Comparison of ENCODE assay signal across 30 mouse cellular contexts in the genomic region with DNA sequence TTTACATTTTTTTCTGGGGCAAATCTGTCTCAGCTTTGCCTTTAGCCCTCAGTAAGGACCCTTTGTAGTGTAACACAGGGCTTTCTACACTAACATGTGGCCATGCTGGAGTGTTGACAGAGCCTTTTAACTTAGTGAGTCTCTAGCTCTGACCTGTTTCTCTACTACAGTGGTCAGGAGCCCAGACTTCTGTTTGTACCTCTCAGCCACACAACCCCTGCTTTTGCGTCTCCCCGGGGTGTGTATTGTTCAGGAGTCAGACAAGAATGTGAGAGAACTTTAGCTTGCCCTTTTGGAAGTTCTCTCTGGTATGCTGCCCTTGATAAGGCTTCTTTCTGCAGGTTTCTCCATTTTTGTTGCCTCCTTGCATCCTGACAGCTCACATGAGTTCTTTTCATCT.
DNase-seq lines count a peak whose midpoint lies in the region; ATAC-seq lines count a peak whose summit lies in the region.
"Had no signal": no experiment of that assay in that cellular context is flagged by ENCODE, and none has a peak within 500 bp of the region (broad histone marks: within the 10 kb centered on the region; RNA-seq: fewer than 3 reads in every experiment).

No protein-coding gene starts in this region.

- no peaks in the 10 kb centered on the region for H3K27me3 ChIP-seq in heart, embryonic 10.5 days (ENCODE audit: insufficient read depth, poor library complexity, severe bottlenecking)
- H3K27me3 ChIP-seq in heart, embryonic 15.5 days = no peaks in the 10 kb centered on the region
- no peaks in the 10 kb centered on the region for H3K27me3 ChIP-seq in lung, embryonic 15.5 days
- H3K27me3 ChIP-seq: embryonic facial prominence, embryonic 13.5 days; forebrain, embryonic 15.5 days; hindbrain, embryonic 13.5 days; Patski had no signal

- WGBS in heart, embryonic 10.5 days = 23% methylated on average over 2 of the region's 2 CpGs
- WGBS in heart, embryonic 15.5 days = 19% methylated on average over 2 of the region's 2 CpGs
- WGBS in lung, embryonic 15.5 days = 52% methylated on average over 2 of the region's 2 CpGs

- H3K9ac ChIP-seq in heart, embryonic 15.5 days = no peak overlapping the region
- no peak overlapping the region for H3K9ac ChIP-seq in lung, embryonic 15.5 days
- H3K9ac ChIP-seq: embryonic facial prominence, embryonic 13.5 days; forebrain, embryonic 15.5 days; hindbrain, embryonic 13.5 days; liver, embryonic 14.5 days had no signal

- no peak for DNase-seq in heart, embryonic 10.5 days (ENCODE audit: low spot score)
- no peak for DNase-seq in heart, adult 9 months (ENCODE audit: low spot score in 2 of 2)
- DNase-seq in heart, postnatal 36 days = no peak
- DNase-seq in lung, postnatal 25 days (ENCODE audit: low spot score) = no peak
- no peak for DNase-seq in kidney, adult 9 months
- DNase-seq: adrenal gland, postnatal 14 days; cerebellum, adult 11 months; cerebellum, adult 9-10 months; cerebellum, postnatal 36 days; gastrocnemius, adult 2 months; gastrocnemius, postnatal 36 days; heart, postnatal 10 days; kidney, postnatal 25 days; liver; lung, adult 2 months; right cerebral cortex, adult 18-20 months; spleen, adult 18-20 months; thymus, postnatal 25 days had no signal

- peaks cover 33% of the 10 kb centered on the region for H3K36me3 ChIP-seq in heart, embryonic 10.5 days
- peaks cover 14% of the 10 kb centered on the region; the same call in 1 of the 2 replicates for H3K36me3 ChIP-seq in heart, embryonic 15.5 days
- peaks cover 15% of the 10 kb centered on the region for H3K36me3 ChIP-seq in lung, embryonic 15.5 days
- H3K36me3 ChIP-seq: forebrain, embryonic 15.5 days had no signal

- peaks cover 39% of the 10 kb centered on the region for H3K4me1 ChIP-seq in heart, embryonic 10.5 days
- H3K4me1 ChIP-seq in heart, embryonic 15.5 days (replicated peaks) = peaks cover 25% of the 10 kb centered on the region
- peaks cover 16% of the 10 kb centered on the region; the same call in 1 of the 2 replicates for H3K4me1 ChIP-seq in lung, embryonic 15.5 days
- H3K4me1 ChIP-seq: embryonic facial prominence, embryonic 13.5 days; forebrain, embryonic 15.5 days; hindbrain, embryonic 13.5 days had no signal

- intact Hi-C loops in heart, postnatal 36 days (cut with DNase I) = no loop called here

- H3K4me2 ChIP-seq in heart, embryonic 15.5 days = no peak overlapping the region
- no peak overlapping the region for H3K4me2 ChIP-seq in lung, embryonic 15.5 days
- H3K4me2 ChIP-seq: embryonic facial prominence, embryonic 13.5 days; forebrain, embryonic 15.5 days; hindbrain, embryonic 13.5 days; midbrain, embryonic 11.5 days had no signal

- H3K27ac ChIP-seq in heart, embryonic 10.5 days = peak overlapping the region; percentile 42; the same call in 1 of the 2 replicates
- peak overlapping the region; percentile 12 for H3K27ac ChIP-seq in heart, embryonic 15.5 days
- H3K27ac ChIP-seq in lung, embryonic 15.5 days = 0 out of 2 replicates have a peak overlapping the region, but pooled peaks have one; percentile 30
- H3K27ac ChIP-seq: embryonic facial prominence, embryonic 13.5 days; forebrain, embryonic 10.5 days; forebrain, embryonic 15.5 days; gastrocnemius, adult 2 months; hindbrain, embryonic 13.5 days; liver, embryonic 14.5 days had no signal

- no peaks in the 10 kb centered on the region for H3K9me3 ChIP-seq in heart, embryonic 10.5 days
- no peaks in the 10 kb centered on the region for H3K9me3 ChIP-seq in heart, embryonic 15.5 days (replicated peaks)
- H3K9me3 ChIP-seq in lung, embryonic 15.5 days = no peaks in the 10 kb centered on the region
- H3K9me3 ChIP-seq: embryonic facial prominence, embryonic 13.5 days; forebrain, embryonic 15.5 days; G1E; hindbrain, embryonic 13.5 days had no signal

- H3K4me3 ChIP-seq in heart, embryonic 10.5 days = no peak overlapping the region
- no peak overlapping the region for H3K4me3 ChIP-seq in heart, embryonic 15.5 days
- H3K4me3 ChIP-seq in lung, embryonic 15.5 days = no peak overlapping the region
- H3K4me3 ChIP-seq: embryonic facial prominence, embryonic 13.5 days; forebrain, embryonic 10.5 days; forebrain, embryonic 15.5 days; gastrocnemius, adult 2 months; hindbrain, embryonic 13.5 days had no signal

- no peak for ATAC-seq in heart, embryonic 15.5 days (replicated peaks; ENCODE audit: insufficient number of reproducible peaks, insufficient read depth, low FRiP score, low read depth)
- ATAC-seq in lung, embryonic 15.5 days (ENCODE audit: borderline replicate concordance, extremely low read depth, low FRiP score, low TSS enrichment) = no peak
- ATAC-seq: forebrain, embryonic 15.5 days; intestine, embryonic 16.5 days; midbrain, embryonic 16.5 days; Patski had no signal
